Mouse (Mus musculus): ENCODE data around the gene Cttn.

Gene Cttn

GRCm38 (mm10) chr7:144420552-144420951 lies 50.3 kb downstream of the Cttn start:
- TF ChIP-seq GATA4 (IDR thresholded peaks at IDR 0.05; ENCODE audit: insufficient replicate concordance, low read length): no peak

GRCm38 (mm10) chr7:144417644-144418343 lies 53.0 kb downstream of the Cttn start:
- no peak for TF ChIP-seq GATA4 (IDR thresholded peaks at IDR 0.05; ENCODE audit: insufficient replicate concordance, low read length)

- no peak for TF ChIP-seq GATA4 (IDR thresholded peaks at IDR 0.05; ENCODE audit: insufficient replicate concordance, low read length)
These were observed 53.6 kb downstream of the Cttn start for GRCm38 (mm10) chr7:144417234-144417633.

GRCm38 (mm10) chr7:144415795-144416194 lies 55.0 kb downstream of the Cttn start:
- TF ChIP-seq GATA4 (IDR thresholded peaks at IDR 0.05; ENCODE audit: insufficient replicate concordance, low read length): no peak

GRCm38 (mm10) chr7:144414632-144415031 lies 56.2 kb downstream of the Cttn start:
- no peak for TF ChIP-seq GATA4 (IDR thresholded peaks at IDR 0.05; ENCODE audit: insufficient replicate concordance, low read length)

- TF ChIP-seq GATA4 (IDR thresholded peaks at IDR 0.05; ENCODE audit: insufficient replicate concordance, low read length): no peak
These were observed 58.6 kb downstream of the Cttn start for GRCm38 (mm10) chr7:144411967-144412906.

- no peak for TF ChIP-seq GATA4 (IDR thresholded peaks at IDR 0.05; ENCODE audit: insufficient replicate concordance, low read length)
These were observed 61.1 kb downstream of the Cttn start for GRCm38 (mm10) chr7:144409682-144410081.

GRCm38 (mm10) chr7:144408464-144409000 lies 62.3 kb downstream of the Cttn start:
- no peak for TF ChIP-seq GATA4 (IDR thresholded peaks at IDR 0.05; ENCODE audit: insufficient replicate concordance, low read length)

- no peak for TF ChIP-seq GATA4 (IDR thresholded peaks at IDR 0.05; ENCODE audit: insufficient replicate concordance, low read length)
These were observed 63.1 kb downstream of the Cttn start for GRCm38 (mm10) chr7:144407675-144408074.

GRCm38 (mm10) chr7:144402492-144402891 lies 68.3 kb downstream of the Cttn start:
- no peak for TF ChIP-seq GATA4 (IDR thresholded peaks at IDR 0.05; ENCODE audit: insufficient replicate concordance, low read length)

GRCm38 (mm10) chr7:144391727-144392126 lies 79.1 kb downstream of the Cttn start:
- TF ChIP-seq GATA4 (IDR thresholded peaks at IDR 0.05; ENCODE audit: insufficient replicate concordance, low read length): no peak

- TF ChIP-seq GATA4 (IDR thresholded peaks at IDR 0.05; ENCODE audit: insufficient replicate concordance, low read length): no peak
These were observed 80.1 kb downstream of the Cttn start for GRCm38 (mm10) chr7:144390676-144391075.

- TF ChIP-seq GATA4 (IDR thresholded peaks at IDR 0.05; ENCODE audit: insufficient replicate concordance, low read length): no peak
These were observed 81.1 kb downstream of the Cttn start for GRCm38 (mm10) chr7:144389704-144390103.

GRCm38 (mm10) chr7:144387537-144387936 lies 83.3 kb downstream of the Cttn start:
- TF ChIP-seq GATA4 (IDR thresholded peaks at IDR 0.05; ENCODE audit: insufficient replicate concordance, low read length): no peak

All from liver, adult (tissue).